Mouse (Mus musculus): ENCODE data around the gene Aloxe3. TPM values are rescaled to one million over a fixed set of nuclear protein-coding genes. Genes with fewer than 3 reads are reported as not detected.

Gene Aloxe3
- polyA plus RNA-seq, 1 experiment from 2014 or later: 8.1 TPM

DNA sequence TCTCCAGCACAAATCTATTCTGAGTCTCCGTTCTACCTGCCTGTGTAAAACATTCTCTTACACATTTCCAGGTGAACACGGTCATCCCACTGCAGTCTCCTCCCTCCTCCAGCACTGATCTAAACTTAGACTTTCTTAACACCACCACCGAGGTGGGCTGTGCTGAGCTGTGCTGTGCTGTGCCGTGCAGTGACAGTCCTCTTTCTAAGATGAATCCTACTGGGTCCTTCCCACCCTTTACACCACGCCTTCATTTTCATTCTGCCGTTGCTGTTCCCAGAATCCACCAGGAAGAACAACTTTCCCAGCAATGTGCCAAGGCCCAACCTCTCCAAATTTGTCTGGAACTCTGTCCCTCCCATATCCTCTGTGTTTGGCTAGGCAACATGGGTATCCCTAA, 39.3 kb upstream of the Aloxe3 start:
- H3K27ac ChIP-seq (ENCODE audit: low read depth, low read length): no peak overlapping the region
- H3K27me3 ChIP-seq (replicated peaks; ENCODE audit: control insufficient read depth, insufficient read depth, low read length): no peaks in the 10 kb centered on the region
- H3K9ac ChIP-seq (ENCODE audit: low read depth, low read length): no peak overlapping the region; the same call in 1 of the 2 replicates
- H3K4me2 ChIP-seq (ENCODE audit: low read length): no peak overlapping the region
- no peak overlapping the region for H3K4me3 ChIP-seq (ENCODE audit: low read length)
- no peaks in the 10 kb centered on the region for H3K9me3 ChIP-seq (ENCODE audit: control insufficient read depth, low read length)
- WGBS: 74% methylated on average over 6 of the region's 6 CpGs
- H3K36me3 ChIP-seq (ENCODE audit: control insufficient read depth, insufficient read depth, low read length): peaks cover 3% of the 10 kb centered on the region
- H3K4me1 ChIP-seq (ENCODE audit: control insufficient read depth, insufficient read depth, low read depth, low read length): peaks cover 24% of the 10 kb centered on the region
- ATAC-seq: no peak

GRCm38 (mm10) chr11:69087082-69087481, 38.6 kb upstream of the Aloxe3 start:
- Histone ChIP-seq H3K9me3 (ENCODE audit: control insufficient read depth, low read length) (no peaks in the 10 kb centered on the region), H3K4me3 (ENCODE audit: low read length) (no peak overlapping the region), H3K36me3 (ENCODE audit: control insufficient read depth, insufficient read depth, low read length) (peaks cover 6% of the 10 kb centered on the region), H3K4me1 (ENCODE audit: control insufficient read depth, insufficient read depth, low read depth, low read length) (peaks cover 26% of the 10 kb centered on the region), H3K27ac (ENCODE audit: low read depth, low read length) (no peak overlapping the region), H3K9ac (ENCODE audit: low read depth, low read length) (no peak overlapping the region), H3K4me2 (ENCODE audit: low read length) (no peak overlapping the region), H3K27me3 (replicated peaks; ENCODE audit: control insufficient read depth, insufficient read depth, low read length) (no peaks in the 10 kb centered on the region)
- WGBS: 33% methylated on average over 4 of the region's 4 CpGs
- no peak for ATAC-seq

GRCm38 (mm10) chr11:69087597-69087996, 38.1 kb upstream of the Aloxe3 start:
- H3K36me3 ChIP-seq (ENCODE audit: control insufficient read depth, insufficient read depth, low read length): peaks cover 6% of the 10 kb centered on the region
- H3K27me3 ChIP-seq (replicated peaks; ENCODE audit: control insufficient read depth, insufficient read depth, low read length): no peaks in the 10 kb centered on the region
- peaks cover 27% of the 10 kb centered on the region for H3K4me1 ChIP-seq (ENCODE audit: control insufficient read depth, insufficient read depth, low read depth, low read length)
- peak overlapping the region; percentile 94 for H3K4me2 ChIP-seq (ENCODE audit: low read length)
- peak overlapping the region; percentile 96 for H3K27ac ChIP-seq (ENCODE audit: low read depth, low read length)
- WGBS: 55% methylated on average over 2 of the region's 2 CpGs
- H3K9ac ChIP-seq (ENCODE audit: low read depth, low read length): peak overlapping the region; percentile 100; the same call in 1 of the 2 replicates
- H3K4me3 ChIP-seq (ENCODE audit: low read length): peak overlapping the region; percentile 99
- ATAC-seq: no peak
- H3K9me3 ChIP-seq (ENCODE audit: control insufficient read depth, low read length): no peaks in the 10 kb centered on the region

GRCm38 (mm10) chr11:69088103-69088855, 37.4 kb upstream of the Aloxe3 start, which contains the start of gene Vamp2:
TSS of gene Vamp2 (plus strand) at chr11:69088490.
- WGBS: under 1% methylated on average over 57 of the region's 67 CpGs

DNA sequence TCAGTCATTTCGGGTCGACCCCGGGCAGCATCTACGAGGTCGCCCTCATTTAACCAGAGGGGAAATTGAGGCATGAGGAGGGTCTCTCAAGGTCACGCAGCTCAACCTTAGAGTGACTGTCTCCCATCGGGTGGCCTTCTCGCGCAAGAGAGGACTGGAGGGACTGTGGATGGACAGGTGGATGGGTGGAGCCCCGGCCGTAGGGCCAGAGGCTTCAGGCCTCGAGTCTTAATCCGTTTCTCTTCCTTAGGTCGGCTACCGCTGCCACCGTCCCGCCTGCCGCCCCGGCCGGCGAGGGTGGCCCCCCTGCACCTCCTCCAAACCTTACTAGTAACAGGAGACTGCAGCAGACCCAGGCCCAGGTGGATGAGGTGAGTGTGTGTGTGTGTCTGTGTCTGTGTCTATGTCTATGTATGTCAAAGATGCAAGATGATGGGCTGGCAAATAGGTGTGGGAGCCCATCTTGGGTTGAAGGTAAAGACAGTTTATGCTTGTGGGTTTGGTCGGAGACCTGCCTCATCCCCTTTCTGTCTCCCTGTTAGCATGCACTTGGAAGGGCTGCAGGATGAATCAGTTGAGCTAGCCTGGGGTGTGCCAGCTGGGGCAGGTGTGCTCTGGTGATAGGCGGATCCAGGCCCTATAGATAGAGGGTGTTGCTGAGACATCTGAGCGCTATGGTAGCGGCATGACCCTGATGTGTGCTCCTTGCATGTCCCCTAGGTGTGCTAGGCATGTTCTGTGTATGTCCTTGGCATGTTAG, 36.7 kb upstream of the Aloxe3 start:
- Histone ChIP-seq H3K36me3 (ENCODE audit: control insufficient read depth, insufficient read depth, low read length) (peaks cover 6% of the 10 kb centered on the region), H3K4me2 (ENCODE audit: low read length) (peak overlapping the region; percentile 94), H3K27me3 (replicated peaks; ENCODE audit: control insufficient read depth, insufficient read depth, low read length) (no peaks in the 10 kb centered on the region), H3K27ac (ENCODE audit: low read depth, low read length) (peak overlapping the region; percentile 96), H3K9ac (ENCODE audit: low read depth, low read length) (peak overlapping the region; percentile 100), H3K4me1 (ENCODE audit: control insufficient read depth, insufficient read depth, low read depth, low read length) (peaks cover 27% of the 10 kb centered on the region), H3K4me3 (ENCODE audit: low read length) (peak overlapping the region; percentile 99), H3K9me3 (ENCODE audit: control insufficient read depth, low read length) (no peaks in the 10 kb centered on the region)
- ATAC-seq: no peak; the same call in 1 of the 2 replicates
- 10% methylated on average over 25 of the region's 25 CpGs for WGBS

More at GRCm38 (mm10) chr11:69088103-69088855, 37.4 kb upstream of the Aloxe3 start, which contains the start of gene Vamp2:
- peaks cover 6% of the 10 kb centered on the region for H3K36me3 ChIP-seq (ENCODE audit: control insufficient read depth, insufficient read depth, low read length)
- H3K9ac ChIP-seq (ENCODE audit: low read depth, low read length): peak within 1 kb of the TSS; percentile 100
- H3K4me2 ChIP-seq (ENCODE audit: low read length): peak within 1 kb of the TSS; percentile 94
- H3K4me3 ChIP-seq (ENCODE audit: low read length): peak within 1 kb of the TSS; percentile 99
- peaks cover 27% of the 10 kb centered on the region for H3K4me1 ChIP-seq (ENCODE audit: control insufficient read depth, insufficient read depth, low read depth, low read length)
- ATAC-seq: peak; percentile 85
- H3K27ac ChIP-seq (ENCODE audit: low read depth, low read length): peak within 1 kb of the TSS; percentile 96
- no peaks in the 10 kb centered on the region for H3K27me3 ChIP-seq (replicated peaks; ENCODE audit: control insufficient read depth, insufficient read depth, low read length)
- no peaks in the 10 kb centered on the region for H3K9me3 ChIP-seq (ENCODE audit: control insufficient read depth, low read length)

- peaks cover 30% of the 10 kb centered on the region for H3K4me1 ChIP-seq (ENCODE audit: control insufficient read depth, insufficient read depth, low read depth, low read length)
- peak overlapping the region; percentile 99 for H3K4me3 ChIP-seq (ENCODE audit: low read length)
- peaks cover 6% of the 10 kb centered on the region for H3K36me3 ChIP-seq (ENCODE audit: control insufficient read depth, insufficient read depth, low read length)
- peak overlapping the region; percentile 96; the same call in 1 of the 2 replicates for H3K27ac ChIP-seq (ENCODE audit: low read depth, low read length)
- H3K4me2 ChIP-seq (ENCODE audit: low read length): peak overlapping the region; percentile 94
- peak overlapping the region; percentile 100 for H3K9ac ChIP-seq (ENCODE audit: low read depth, low read length)
- H3K27me3 ChIP-seq (replicated peaks; ENCODE audit: control insufficient read depth, insufficient read depth, low read length): no peaks in the 10 kb centered on the region
- no peaks in the 10 kb centered on the region for H3K9me3 ChIP-seq (ENCODE audit: control insufficient read depth, low read length)
- ATAC-seq: no peak
- WGBS: 89% methylated on average over 12 of the region's 12 CpGs
Measured at GRCm38 (mm10) chr11:69089616-69090290, 35.9 kb upstream of the Aloxe3 start.

GRCm38 (mm10) chr11:69090367-69090766, 35.3 kb upstream of the Aloxe3 start:
- 42% methylated on average over 6 of the region's 6 CpGs for WGBS
- peaks cover 6% of the 10 kb centered on the region for H3K36me3 ChIP-seq (ENCODE audit: control insufficient read depth, insufficient read depth, low read length)
- peaks cover 31% of the 10 kb centered on the region for H3K4me1 ChIP-seq (ENCODE audit: control insufficient read depth, insufficient read depth, low read depth, low read length)
- ATAC-seq: no peak
- H3K9me3 ChIP-seq (ENCODE audit: control insufficient read depth, low read length): no peaks in the 10 kb centered on the region
- no peak overlapping the region for H3K4me3 ChIP-seq (ENCODE audit: low read length)
- H3K4me2 ChIP-seq (ENCODE audit: low read length): peak overlapping the region; percentile 94
- H3K27ac ChIP-seq (ENCODE audit: low read depth, low read length): no peak overlapping the region
- no peaks in the 10 kb centered on the region for H3K27me3 ChIP-seq (replicated peaks; ENCODE audit: control insufficient read depth, insufficient read depth, low read length)
- 0 out of 2 replicates have a peak overlapping the region, but pooled peaks have one; percentile 39 for H3K9ac ChIP-seq (ENCODE audit: low read depth, low read length)

DNA sequence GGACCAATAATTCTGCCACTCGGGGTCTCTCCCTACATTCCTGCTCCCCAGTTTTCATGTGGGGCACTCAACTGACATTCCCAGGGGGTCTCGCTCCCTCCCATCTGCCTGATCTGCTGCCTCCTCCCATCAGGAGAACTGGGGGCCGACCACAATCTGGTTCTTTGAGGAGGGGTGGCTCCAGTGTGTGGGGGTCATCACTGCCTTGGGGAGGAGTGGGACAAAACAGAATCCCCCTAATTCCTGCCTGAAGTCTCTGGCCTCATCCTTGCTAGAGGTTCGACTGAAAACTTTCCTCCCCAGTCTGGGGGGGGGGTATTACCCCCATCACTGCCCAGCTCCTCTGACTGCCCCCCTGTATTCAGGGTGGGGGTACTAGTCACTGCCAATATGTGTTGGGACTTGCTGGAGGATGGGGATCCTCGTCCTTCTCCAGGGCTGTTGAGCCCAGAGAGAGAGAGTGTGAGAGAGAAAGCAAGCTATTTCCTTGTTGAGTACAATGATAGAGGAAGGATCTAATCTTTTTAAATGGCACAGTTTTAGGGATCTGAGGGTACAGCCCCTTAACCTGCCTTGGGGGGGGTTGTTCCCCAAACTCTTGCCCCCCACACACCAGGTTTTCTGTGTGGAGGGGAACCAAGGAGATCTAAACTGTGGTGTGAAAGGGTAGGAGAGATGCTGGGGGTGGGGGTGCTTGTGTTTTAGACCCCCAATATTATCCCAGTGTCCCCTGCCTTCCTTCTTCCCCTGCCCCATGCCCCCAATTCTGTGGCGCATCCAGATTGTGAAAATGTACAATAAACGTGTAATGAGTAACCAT, 33.9 kb upstream of the Aloxe3 start:
- no peak overlapping the region for H3K9ac ChIP-seq (ENCODE audit: low read depth, low read length)
- no peak overlapping the region for H3K27ac ChIP-seq (ENCODE audit: low read depth, low read length)
- H3K27me3 ChIP-seq (replicated peaks; ENCODE audit: control insufficient read depth, insufficient read depth, low read length): no peaks in the 10 kb centered on the region
- no peak overlapping the region for H3K4me3 ChIP-seq (ENCODE audit: low read length)
- no peak for ATAC-seq
- H3K4me2 ChIP-seq (ENCODE audit: low read length): no peak overlapping the region
- peaks cover 43% of the 10 kb centered on the region for H3K4me1 ChIP-seq (ENCODE audit: control insufficient read depth, insufficient read depth, low read depth, low read length)
- 67% methylated on average over 7 of the region's 7 CpGs for WGBS
- H3K36me3 ChIP-seq (ENCODE audit: control insufficient read depth, insufficient read depth, low read length): peaks cover 6% of the 10 kb centered on the region
- H3K9me3 ChIP-seq (ENCODE audit: control insufficient read depth, low read length): no peaks in the 10 kb centered on the region
